Mouse (Mus musculus): ENCODE results near the gene H60b.

DNA sequence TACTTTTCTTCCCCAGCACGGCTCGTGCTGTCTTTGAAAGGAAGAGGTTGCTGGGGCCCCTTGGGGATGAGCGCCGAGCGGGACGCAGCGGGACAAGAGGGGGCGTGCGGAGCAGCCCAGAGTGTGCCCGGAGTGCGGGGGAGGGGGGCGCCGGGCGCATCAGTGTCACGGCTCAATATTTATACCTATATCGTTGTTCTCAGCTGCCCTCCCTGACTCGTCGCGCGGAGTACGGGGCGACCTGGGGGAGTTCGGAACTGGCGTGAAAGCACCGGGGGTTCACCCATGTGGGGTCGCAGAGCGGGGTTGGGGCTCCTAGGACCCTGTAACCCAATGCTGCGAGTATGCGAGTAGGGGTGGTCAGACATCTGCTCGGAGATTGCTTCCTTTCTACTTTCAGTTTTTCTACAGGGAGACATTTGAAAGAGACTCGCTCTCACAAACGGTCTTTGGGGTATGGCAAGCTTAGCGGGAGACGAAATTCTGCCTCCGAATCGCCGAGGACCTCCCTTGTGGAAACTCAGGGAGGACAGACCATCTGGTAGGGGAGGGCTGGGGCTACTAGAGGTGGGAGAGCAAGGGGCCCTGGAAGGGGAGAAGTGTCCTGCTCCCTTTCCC, 9.2 kb upstream of the H60b start, which contains the start of gene E030030I06Rik:
- TF ChIP-seq CTCF (IDR thresholded peaks at IDR 0.05; ENCODE audit: control insufficient read depth, insufficient read depth, insufficient read length), result no peak
- no peak for TF ChIP-seq CEBPB (IDR thresholded peaks at IDR 0.05; ENCODE audit: low read depth)

All from C2C12 (cell line).